Mouse (Mus musculus) CD4-positive naive resting alpha-beta T cell, adult 76 days (primary cell): Measurements from ENCODE around the gene Cfap70. TPM values are rescaled to one million over a fixed set of nuclear protein-coding genes. Genes with fewer than 3 reads are reported as not detected.

Experiments used
- total RNA-seq: library from RNA; stranded (reverse); gene quantifications from one replicate; pipeline ENCODE4 v1.2.4, GENCODE M21; 2023

Gene Cfap70
- not detected for total RNA-seq

GRCm38 (mm10) chr14:20451765-20452331 lies at the start of gene Cfap70:
TSS of gene Cfap70 (minus strand) at chr14:20452226.

GRCm38 (mm10) chr14:20496603-20497002 lies 44.6 kb upstream of the Cfap70 start, which contains the start of gene Mss51:
TSS of gene Mss51 (minus strand) at chr14:20496901.

GRCm38 (mm10) chr14:20479291-20480194 lies 27.5 kb upstream of the Cfap70 start, which contains the start of gene Anxa7:
TSS of gene Anxa7 (minus strand) at chr14:20480133.

GRCm38 (mm10) chr14:20393205-20393913 lies 58.7 kb downstream of the Cfap70 start, which contains the start of gene Mrps16:
TSS of gene Mrps16 (minus strand) at chr14:20393634.

GRCm38 (mm10) chr14:20388441-20389129 lies 63.4 kb downstream of the Cfap70 start, which contains the start of gene Dnajc9:
TSS of gene Dnajc9 (minus strand) at chr14:20388910.

GRCm38 (mm10) chr14:20347991-20348541 lies 104.0 kb downstream of the Cfap70 start, which contains the start of the genes Ecd and Fam149b:
TSS of gene Ecd (minus strand) at chr14:20348121.
TSS of gene Fam149b (plus strand) at chr14:20348162.

Other genes with a start within 250 kb of the Cfap70 start
- not detected for gene Kcnk16, start 183.0 kb downstream of the Cfap70 start, total RNA-seq
- gene Nudt13, start 157.5 kb downstream of the Cfap70 start, total RNA-seq: 19.5 TPM
- 32.4 TPM for gene Ecd, start 104.1 kb downstream of the Cfap70 start, total RNA-seq
- gene Fam149b, start 104.1 kb downstream of the Cfap70 start, total RNA-seq: 31.6 TPM
- 76.3 TPM for gene Dnajc9, start 63.3 kb downstream of the Cfap70 start, total RNA-seq
- gene Mrps16, start 58.6 kb downstream of the Cfap70 start, total RNA-seq: 24.4 TPM
- gene Anxa7, start 27.9 kb upstream of the Cfap70 start, total RNA-seq: 38.3 TPM
- 6.2 TPM for gene Mss51, start 44.7 kb upstream of the Cfap70 start, total RNA-seq
- 87.6 TPM for gene Ppp3cb, start 94.3 kb upstream of the Cfap70 start, total RNA-seq
- gene Usp54, start 188.8 kb upstream of the Cfap70 start, total RNA-seq: 5.9 TPM
- not detected for gene Myoz1, start 204.3 kb upstream of the Cfap70 start, total RNA-seq
- 0.29 TPM for gene Synpo2l, start 216.1 kb upstream of the Cfap70 start, total RNA-seq
- gene Sec24c, start 222.1 kb upstream of the Cfap70 start, total RNA-seq: 254 TPM
- 5.0 TPM for gene Fut11, start 242.7 kb upstream of the Cfap70 start, total RNA-seq